Mouse (Mus musculus): ENCODE measurements around the gene Slamf6. TPM values are rescaled to one million over a fixed set of nuclear protein-coding genes. Genes with fewer than 3 reads are reported as not detected.
A peak's percentile ranks its signal among the peaks of the same experiment; 100 is the strongest.

The Slamf6 gene
- polyA plus RNA-seq, 1 experiment from 2014 or later: 0.11 TPM

GRCm38 (mm10) chr1:171948161-171948945 lies 31.0 kb downstream of the Slamf6 start:
- Histone ChIP-seq H3K27me3 (ENCODE audit: control insufficient read depth, insufficient read depth, low read length) (no peaks in the 10 kb centered on the region), H3K9ac (ENCODE audit: low read depth, low read length) (no peak overlapping the region), H3K9me3 (ENCODE audit: control insufficient read depth, low read length) (no peaks in the 10 kb centered on the region), H3K36me3 (ENCODE audit: control insufficient read depth, insufficient read depth, low read length) (no peaks in the 10 kb centered on the region), H3K4me1 (replicated peaks; ENCODE audit: control insufficient read depth, insufficient read depth, low read length) (no peaks in the 10 kb centered on the region), H3K4me2 (replicated peaks; ENCODE audit: low read depth, low read length) (no peak overlapping the region), H3K4me3 (ENCODE audit: low read depth, low read length) (no peak overlapping the region), H3K27ac (ENCODE audit: low read depth, low read length) (0 out of 2 replicates have a peak overlapping the region, but pooled peaks have one; percentile 1)
- ATAC-seq (ENCODE audit: low FRiP score): peak; percentile 71
- DNase-seq (ENCODE audit: low spot score): peak; percentile 14
- WGBS: 50% methylated on average over 11 of the region's 11 CpGs

- H3K27ac ChIP-seq (ENCODE audit: low read depth, low read length): no peak overlapping the region
- no peaks in the 10 kb centered on the region for H3K9me3 ChIP-seq (ENCODE audit: control insufficient read depth, low read length)
- no peaks in the 10 kb centered on the region for H3K36me3 ChIP-seq (ENCODE audit: control insufficient read depth, insufficient read depth, low read length)
- H3K9ac ChIP-seq (ENCODE audit: low read depth, low read length): no peak overlapping the region
- H3K4me1 ChIP-seq (replicated peaks; ENCODE audit: control insufficient read depth, insufficient read depth, low read length): no peaks in the 10 kb centered on the region
- no peak overlapping the region for H3K4me2 ChIP-seq (replicated peaks; ENCODE audit: low read depth, low read length)
- 71% methylated on average over 6 of the region's 6 CpGs for WGBS
- no peaks in the 10 kb centered on the region for H3K27me3 ChIP-seq (ENCODE audit: control insufficient read depth, insufficient read depth, low read length)
- DNase-seq (ENCODE audit: low spot score) (no peak), ATAC-seq (ENCODE audit: low FRiP score) (no peak; the same call in 1 of the 2 replicates)
- no peak overlapping the region for H3K4me3 ChIP-seq (ENCODE audit: low read depth, low read length)
Observed at GRCm38 (mm10) chr1:171948946-171949508, 31.7 kb downstream of the Slamf6 start.

- no peaks in the 10 kb centered on the region for H3K9me3 ChIP-seq (ENCODE audit: control insufficient read depth, low read length)
- no peak overlapping the region for H3K4me3 ChIP-seq (ENCODE audit: low read depth, low read length)
- DNase-seq (ENCODE audit: low spot score) (no peak), ATAC-seq (ENCODE audit: low FRiP score) (no peak)
- no peak overlapping the region for H3K4me2 ChIP-seq (replicated peaks; ENCODE audit: low read depth, low read length)
- H3K27me3 ChIP-seq (ENCODE audit: control insufficient read depth, insufficient read depth, low read length): no peaks in the 10 kb centered on the region
- H3K4me1 ChIP-seq (replicated peaks; ENCODE audit: control insufficient read depth, insufficient read depth, low read length): no peaks in the 10 kb centered on the region
- H3K9ac ChIP-seq (ENCODE audit: low read depth, low read length): no peak overlapping the region
- WGBS: 80% methylated on average over 6 of the region's 6 CpGs
- no peak overlapping the region for H3K27ac ChIP-seq (ENCODE audit: low read depth, low read length)
- no peaks in the 10 kb centered on the region for H3K36me3 ChIP-seq (ENCODE audit: control insufficient read depth, insufficient read depth, low read length)
Observed at GRCm38 (mm10) chr1:171955071-171955470, 37.8 kb downstream of the Slamf6 start.

- ATAC-seq (ENCODE audit: low FRiP score): no peak
- Histone ChIP-seq H3K27me3 (ENCODE audit: control insufficient read depth, insufficient read depth, low read length) (no peaks in the 10 kb centered on the region), H3K36me3 (ENCODE audit: control insufficient read depth, insufficient read depth, low read length) (no peaks in the 10 kb centered on the region), H3K27ac (ENCODE audit: low read depth, low read length) (no peak overlapping the region), H3K4me1 (replicated peaks; ENCODE audit: control insufficient read depth, insufficient read depth, low read length) (no peaks in the 10 kb centered on the region), H3K9ac (ENCODE audit: low read depth, low read length) (no peak overlapping the region), H3K4me2 (replicated peaks; ENCODE audit: low read depth, low read length) (no peak overlapping the region), H3K4me3 (ENCODE audit: low read depth, low read length) (no peak overlapping the region), H3K9me3 (ENCODE audit: control insufficient read depth, low read length) (no peaks in the 10 kb centered on the region)
- DNase-seq (ENCODE audit: low spot score): no peak
- 74% methylated on average over 2 of the region's 2 CpGs for WGBS
Observed at GRCm38 (mm10) chr1:171957411-171957810, 40.1 kb downstream of the Slamf6 start.

- DNase-seq (ENCODE audit: low spot score): no peak
- 91% methylated on average over 5 of the region's 5 CpGs for WGBS
- no peak overlapping the region for H3K27ac ChIP-seq (ENCODE audit: low read depth, low read length)
- no peak overlapping the region for H3K4me3 ChIP-seq (ENCODE audit: low read depth, low read length)
- H3K9ac ChIP-seq (ENCODE audit: low read depth, low read length): no peak overlapping the region
- no peaks in the 10 kb centered on the region for H3K27me3 ChIP-seq (ENCODE audit: control insufficient read depth, insufficient read depth, low read length)
- no peaks in the 10 kb centered on the region for H3K36me3 ChIP-seq (ENCODE audit: control insufficient read depth, insufficient read depth, low read length)
- H3K4me2 ChIP-seq (replicated peaks; ENCODE audit: low read depth, low read length): no peak overlapping the region
- H3K4me1 ChIP-seq (replicated peaks; ENCODE audit: control insufficient read depth, insufficient read depth, low read length): no peaks in the 10 kb centered on the region
- no peaks in the 10 kb centered on the region for H3K9me3 ChIP-seq (ENCODE audit: control insufficient read depth, low read length)
- no peak for ATAC-seq (ENCODE audit: low FRiP score)
Observed at GRCm38 (mm10) chr1:171960726-171961125, 43.4 kb downstream of the Slamf6 start.

- ATAC-seq (ENCODE audit: low FRiP score) (no peak), DNase-seq (ENCODE audit: low spot score) (no peak)
- 85% methylated on average over 6 of the region's 6 CpGs for WGBS
- no peak overlapping the region for H3K4me2 ChIP-seq (replicated peaks; ENCODE audit: low read depth, low read length)
- H3K27ac ChIP-seq (ENCODE audit: low read depth, low read length): no peak overlapping the region
- H3K9ac ChIP-seq (ENCODE audit: low read depth, low read length): no peak overlapping the region
- H3K27me3 ChIP-seq (ENCODE audit: control insufficient read depth, insufficient read depth, low read length): no peaks in the 10 kb centered on the region
- no peak overlapping the region for H3K4me3 ChIP-seq (ENCODE audit: low read depth, low read length)
- H3K9me3 ChIP-seq (ENCODE audit: control insufficient read depth, low read length): no peaks in the 10 kb centered on the region
- H3K4me1 ChIP-seq (replicated peaks; ENCODE audit: control insufficient read depth, insufficient read depth, low read length): no peaks in the 10 kb centered on the region
- no peaks in the 10 kb centered on the region for H3K36me3 ChIP-seq (ENCODE audit: control insufficient read depth, insufficient read depth, low read length)
Observed at GRCm38 (mm10) chr1:171961704-171962103, 44.4 kb downstream of the Slamf6 start.

GRCm38 (mm10) chr1:171963613-171964012 lies 46.3 kb downstream of the Slamf6 start:
- no peaks in the 10 kb centered on the region for H3K4me1 ChIP-seq (replicated peaks; ENCODE audit: control insufficient read depth, insufficient read depth, low read length)
- 87% methylated on average over 6 of the region's 6 CpGs for WGBS
- H3K4me2 ChIP-seq (replicated peaks; ENCODE audit: low read depth, low read length): no peak overlapping the region
- no peak overlapping the region for H3K4me3 ChIP-seq (ENCODE audit: low read depth, low read length)
- H3K9me3 ChIP-seq (ENCODE audit: control insufficient read depth, low read length): no peaks in the 10 kb centered on the region
- H3K9ac ChIP-seq (ENCODE audit: low read depth, low read length): no peak overlapping the region
- no peak overlapping the region for H3K27ac ChIP-seq (ENCODE audit: low read depth, low read length)
- no peaks in the 10 kb centered on the region for H3K36me3 ChIP-seq (ENCODE audit: control insufficient read depth, insufficient read depth, low read length)
- H3K27me3 ChIP-seq (ENCODE audit: control insufficient read depth, insufficient read depth, low read length): no peaks in the 10 kb centered on the region
- DNase-seq (ENCODE audit: low spot score) (no peak), ATAC-seq (ENCODE audit: low FRiP score) (no peak)

GRCm38 (mm10) chr1:171966054-171966790 lies 48.9 kb downstream of the Slamf6 start:
- Histone ChIP-seq H3K9me3 (ENCODE audit: control insufficient read depth, low read length) (no peaks in the 10 kb centered on the region), H3K9ac (ENCODE audit: low read depth, low read length) (no peak overlapping the region), H3K27ac (ENCODE audit: low read depth, low read length) (no peak overlapping the region), H3K36me3 (ENCODE audit: control insufficient read depth, insufficient read depth, low read length) (no peaks in the 10 kb centered on the region), H3K4me3 (ENCODE audit: low read depth, low read length) (no peak overlapping the region), H3K4me2 (replicated peaks; ENCODE audit: low read depth, low read length) (no peak overlapping the region), H3K27me3 (ENCODE audit: control insufficient read depth, insufficient read depth, low read length) (no peaks in the 10 kb centered on the region), H3K4me1 (replicated peaks; ENCODE audit: control insufficient read depth, insufficient read depth, low read length) (0 out of 2 replicates have a peak, but pooled peaks cover 3% of the 10 kb centered on the region)
- no peak for DNase-seq (ENCODE audit: low spot score)
- WGBS: 84% methylated on average over 6 of the region's 6 CpGs
- ATAC-seq (ENCODE audit: low FRiP score): no peak

Measured in hindbrain, embryonic 11.5 days (tissue).